Mouse (Mus musculus): ENCODE data around the gene Enpp3. TPM values are rescaled to one million over a fixed set of nuclear protein-coding genes. Genes with fewer than 3 reads are reported as not detected.

Gene Enpp3
- total and polyA plus RNA-seq, 3 experiments: 0.04 to 0.24 (median 0.08) TPM

- Histone ChIP-seq H3K36me3 (replicated peaks in 1 of 2; ENCODE audit: control insufficient read depth in 1 of 2, insufficient read depth in 1 of 2, low read length in 1 of 2) (no peaks in the 10 kb centered on the region), H3K4me2 (ENCODE audit: insufficient read depth, low read depth, poor library complexity, severe bottlenecking) (0 out of 2 replicates have a peak overlapping the region, but pooled peaks have one; percentile 4), H3K27me3 (replicated peaks) (no peaks in the 10 kb centered on the region), H3K27ac (ENCODE audit: insufficient read depth, low read depth) (no peak overlapping the region), H3K4me1 (ENCODE audit: control insufficient read depth in 1 of 2, insufficient read depth in 2 of 2) (peaks cover 5 to 24% of the 10 kb centered on the region in 2 experiments; a peak in 3 of 4 replicates), H3K4me3 (replicated peaks in 1 of 3; ENCODE audit: low read depth in 2 of 3, low read length in 2 of 3, poor library complexity in 1 of 3) (no peak overlapping the region), H3K9ac (ENCODE audit: insufficient read depth, low read depth) (no peak overlapping the region), H3K9me3 (replicated peaks; ENCODE audit: low read length) (no peaks in the 10 kb centered on the region), H3K79me2 (replicated peaks; ENCODE audit: control insufficient read depth, extremely low read depth, insufficient read depth, poor library complexity, severe bottlenecking) (no peaks in the 10 kb centered on the region)
- dilution Hi-C loops (cut with MboI; ENCODE audit: extremely low pct_ligation_motif_present, extremely low pct_unique_long_range_greater_than_20kb, low sequenced_read_pairs) (no loop called here), in situ Hi-C loops (cut with MboI; ENCODE audit: low pct_ligation_motif_present, low pct_unique_long_range_greater_than_20kb, low sequenced_read_pairs) (no loop called here)
- TF ChIP-seq TBP (conservative IDR thresholded peaks at IDR 0.05; ENCODE audit: low read depth, low read length): no peak
- no peak for TF ChIP-seq ELF1 (IDR thresholded peaks at IDR 0.05; ENCODE audit: low read depth, low read length)
- no peak for TF ChIP-seq E2F4 (IDR thresholded peaks at IDR 0.05; ENCODE audit: insufficient replicate concordance, low read depth, low read length)
- no peak for TF ChIP-seq POLR2AphosphoS2 (IDR thresholded peaks at IDR 0.05; ENCODE audit: low read depth, low read length)
- 0 out of 2 replicates have a peak, but pooled peaks have one; percentile 34 for TF ChIP-seq MAFK (IDR thresholded peaks at IDR 0.05; ENCODE audit: insufficient replicate concordance, low read length)
- no peak for DNase-seq (ENCODE audit: extremely low read depth)
These were observed 20.5 kb downstream of the Enpp3 start for GRCm38 (mm10) chr10:24821990-24822676.

GRCm38 (mm10) chr10:24819526-24819925, 23.1 kb downstream of the Enpp3 start:
- TF ChIP-seq MEF2A (IDR thresholded peaks at IDR 0.05; ENCODE audit: borderline replicate concordance, low read depth, low read length) (no peak), JUN (IDR thresholded peaks at IDR 0.05; ENCODE audit: insufficient read depth, low read depth, low read length) (no peak), SIN3A (IDR thresholded peaks at IDR 0.05; ENCODE audit: low read length) (no peak), UBTF (IDR thresholded peaks at IDR 0.05; ENCODE audit: low read depth, low read length) (no peak), KAT2A (IDR thresholded peaks at IDR 0.05; ENCODE audit: insufficient replicate concordance, low read length) (no peak), BHLHE40 (IDR thresholded peaks at IDR 0.05; ENCODE audit: low read depth, low read length) (no peak), CHD1 (IDR thresholded peaks at IDR 0.05; ENCODE audit: low read depth, low read length) (no peak), POLR2AphosphoS2 (IDR thresholded peaks at IDR 0.05; ENCODE audit: low read depth, low read length) (no peak), ZKSCAN1 (IDR thresholded peaks at IDR 0.05; ENCODE audit: borderline replicate concordance, low read depth, low read length) (no peak), MYC (IDR thresholded peaks at IDR 0.05; ENCODE audit: low read depth, low read length) (no peak), TCF12 (IDR thresholded peaks at IDR 0.05; ENCODE audit: low read depth, low read length) (no peak)
- no peak for DNase-seq (ENCODE audit: extremely low read depth)
- in situ Hi-C loops (cut with MboI; ENCODE audit: low pct_ligation_motif_present, low pct_unique_long_range_greater_than_20kb, low sequenced_read_pairs): no loop called here
- H3K4me3 ChIP-seq (replicated peaks in 1 of 3; ENCODE audit: low read depth in 2 of 3, low read length in 2 of 3, poor library complexity in 1 of 3): no peak overlapping the region
- H3K27ac ChIP-seq (ENCODE audit: insufficient read depth, low read depth): no peak overlapping the region
- H3K4me1 ChIP-seq (ENCODE audit: control insufficient read depth in 1 of 2, insufficient read depth in 2 of 2): peaks cover 5 to 18% of the 10 kb centered on the region in 2 experiments
- H3K9ac ChIP-seq (ENCODE audit: insufficient read depth, low read depth): no peak overlapping the region
- H3K79me2 ChIP-seq (replicated peaks; ENCODE audit: control insufficient read depth, extremely low read depth, insufficient read depth, poor library complexity, severe bottlenecking): no peaks in the 10 kb centered on the region
- no peak overlapping the region for H3K4me2 ChIP-seq (ENCODE audit: insufficient read depth, low read depth, poor library complexity, severe bottlenecking)
- no peaks in the 10 kb centered on the region for H3K36me3 ChIP-seq (replicated peaks in 1 of 2; ENCODE audit: control insufficient read depth in 1 of 2, insufficient read depth in 1 of 2, low read length in 1 of 2)
- dilution Hi-C loops (cut with MboI; ENCODE audit: extremely low pct_ligation_motif_present, extremely low pct_unique_long_range_greater_than_20kb, low sequenced_read_pairs): no loop called here
- no peaks in the 10 kb centered on the region for H3K27me3 ChIP-seq (replicated peaks)
- no peaks in the 10 kb centered on the region for H3K9me3 ChIP-seq (replicated peaks; ENCODE audit: low read length)
